26 mouse cellular contexts compared by ENCODE assay signal in genomic region chr10:129115146-129115545, GRCm38 (mm10). TPM values are rescaled to one million over a fixed set of nuclear protein-coding genes. Genes with fewer than 3 reads are reported as not detected.
"Had no signal": no experiment of that assay in that cellular context is flagged by ENCODE, and none has a peak within 500 bp of the region (broad histone marks: within the 10 kb centered on the region; RNA-seq: fewer than 3 reads in every experiment).

No protein-coding gene starts in this region.

- ATAC-seq: midbrain, embryonic 16.5 days had no signal

- DNase-seq: liver, embryonic 13.5 days; lung, adult 18-20 months; lung, embryonic 14.5 days; lung, postnatal 10 days; lung, postnatal 4 days; midbrain, embryonic 14.5 days; retina, postnatal 1 day; right cerebral cortex, postnatal 14 days; thymus, adult 2 months; thymus, postnatal 14 days; thymus, postnatal 36 days had no signal

- H3K9me3 ChIP-seq: midbrain, embryonic 10.5 days; midbrain, embryonic 12.5 days; neural tube, embryonic 13.5 days; neural tube, embryonic 15.5 days; stomach, embryonic 15.5 days had no signal

- H3K4me2 ChIP-seq: liver, embryonic 13.5 days; liver, embryonic 15.5 days; lung, embryonic 14.5 days; midbrain, embryonic 12.5 days; neural tube, embryonic 13.5 days; neural tube, embryonic 15.5 days; stomach, embryonic 15.5 days had no signal

- H3K36me3 ChIP-seq: liver, embryonic 13.5 days; liver, embryonic 15.5 days; midbrain, embryonic 10.5 days; midbrain, embryonic 12.5 days; neural tube, embryonic 13.5 days; neural tube, embryonic 15.5 days; stomach, embryonic 15.5 days had no signal

- H3K27ac ChIP-seq: liver, embryonic 13.5 days; liver, embryonic 15.5 days; midbrain, embryonic 10.5 days; midbrain, embryonic 12.5 days; neural tube, embryonic 13.5 days; neural tube, embryonic 15.5 days; stomach, embryonic 15.5 days; stomach, postnatal 0 days had no signal

- H3K9ac ChIP-seq: liver, embryonic 13.5 days; liver, embryonic 15.5 days; lung, embryonic 14.5 days; midbrain, embryonic 12.5 days; neural tube, embryonic 13.5 days; neural tube, embryonic 15.5 days; stomach, embryonic 15.5 days had no signal

- H3K27me3 ChIP-seq: liver, embryonic 13.5 days; liver, embryonic 15.5 days; megakaryocyte, embryonic 14.5 days; midbrain, embryonic 12.5 days; neural tube, embryonic 13.5 days; neural tube, embryonic 15.5 days; stomach, embryonic 15.5 days had no signal

- H3K4me1 ChIP-seq: liver, embryonic 13.5 days; liver, embryonic 15.5 days; megakaryocyte, embryonic 14.5 days; midbrain, embryonic 10.5 days; midbrain, embryonic 12.5 days; neural tube, embryonic 13.5 days; neural tube, embryonic 15.5 days; stomach, embryonic 15.5 days had no signal

- H3K4me3 ChIP-seq: liver, embryonic 13.5 days; liver, embryonic 15.5 days; megakaryocyte, embryonic 14.5 days; midbrain, embryonic 10.5 days; midbrain, embryonic 12.5 days; myocyte; neural tube, embryonic 13.5 days; neural tube, embryonic 15.5 days; stomach, embryonic 15.5 days had no signal

RNA-seq across cellular contexts. Expression of gene Olfr769, which starts 2.5 kb away (rescaled TPM):
- polyA plus RNA-seq: liver, embryonic 13.5 days; liver, embryonic 15.5 days; lung, embryonic 14.5 days; lung, embryonic 16.5 days; midbrain, embryonic 10.5 days; midbrain, embryonic 12.5 days; midbrain, embryonic 14.5 days; midbrain, embryonic 16.5 days; neural tube, embryonic 11.5 days; neural tube, embryonic 13.5 days; neural tube, embryonic 15.5 days; spleen, adult 2 months; stomach, embryonic 15.5 days; stomach, postnatal 0 days; testis, adult 2 months; thymus, adult 2 months; urinary bladder, adult 2 months had no signal

RNA-seq across cellular contexts. Expression of gene Olfr768, which starts 16.0 kb away (rescaled TPM):
- polyA plus RNA-seq: liver, embryonic 13.5 days; liver, embryonic 15.5 days; lung, embryonic 14.5 days; lung, embryonic 16.5 days; midbrain, embryonic 10.5 days; midbrain, embryonic 12.5 days; midbrain, embryonic 14.5 days; midbrain, embryonic 16.5 days; neural tube, embryonic 11.5 days; neural tube, embryonic 13.5 days; neural tube, embryonic 15.5 days; spleen, adult 2 months; stomach, embryonic 15.5 days; stomach, postnatal 0 days; testis, adult 2 months; thymus, adult 2 months; urinary bladder, adult 2 months had no signal

RNA-seq across cellular contexts. Expression of gene Olfr770, which starts 23.7 kb away (rescaled TPM):
- polyA plus RNA-seq: liver, embryonic 13.5 days; liver, embryonic 15.5 days; lung, embryonic 14.5 days; lung, embryonic 16.5 days; midbrain, embryonic 10.5 days; midbrain, embryonic 12.5 days; midbrain, embryonic 14.5 days; midbrain, embryonic 16.5 days; myocyte; neural tube, embryonic 11.5 days; neural tube, embryonic 13.5 days; neural tube, embryonic 15.5 days; spleen, adult 2 months; stomach, embryonic 15.5 days; stomach, postnatal 0 days; testis, adult 2 months; thymus, adult 2 months; urinary bladder, adult 2 months had no signal

RNA-seq across cellular contexts. Expression of gene Olfr767, which starts 32.4 kb away (rescaled TPM):
- polyA plus RNA-seq: liver, embryonic 13.5 days; liver, embryonic 15.5 days; lung, embryonic 14.5 days; lung, embryonic 16.5 days; midbrain, embryonic 10.5 days; midbrain, embryonic 12.5 days; midbrain, embryonic 14.5 days; midbrain, embryonic 16.5 days; neural tube, embryonic 11.5 days; neural tube, embryonic 13.5 days; neural tube, embryonic 15.5 days; spleen, adult 2 months; stomach, embryonic 15.5 days; stomach, postnatal 0 days; testis, adult 2 months; thymus, adult 2 months; urinary bladder, adult 2 months had no signal

RNA-seq across cellular contexts. Expression of gene Olfr766-ps1, which starts 46.4 kb away (rescaled TPM):
- polyA plus RNA-seq: liver, embryonic 13.5 days; liver, embryonic 15.5 days; lung, embryonic 14.5 days; lung, embryonic 16.5 days; midbrain, embryonic 10.5 days; midbrain, embryonic 12.5 days; midbrain, embryonic 14.5 days; midbrain, embryonic 16.5 days; myocyte; neural tube, embryonic 11.5 days; neural tube, embryonic 13.5 days; neural tube, embryonic 15.5 days; spleen, adult 2 months; stomach, embryonic 15.5 days; stomach, postnatal 0 days; testis, adult 2 months; thymus, adult 2 months; urinary bladder, adult 2 months had no signal
